Mouse (Mus musculus) c-Kit-positive CD71-positive TER-119-positive erythroid progenitor cells, embryonic 14.5 days (primary cell): Measurements from ENCODE around the gene Optc.

Experiments used
- DNase-seq: peaks from one replicate; pipeline ENCODE4 v3.0.0-alpha.2; 2013; ENCODE audit warnings: low spot score

The Optc gene

DNA sequence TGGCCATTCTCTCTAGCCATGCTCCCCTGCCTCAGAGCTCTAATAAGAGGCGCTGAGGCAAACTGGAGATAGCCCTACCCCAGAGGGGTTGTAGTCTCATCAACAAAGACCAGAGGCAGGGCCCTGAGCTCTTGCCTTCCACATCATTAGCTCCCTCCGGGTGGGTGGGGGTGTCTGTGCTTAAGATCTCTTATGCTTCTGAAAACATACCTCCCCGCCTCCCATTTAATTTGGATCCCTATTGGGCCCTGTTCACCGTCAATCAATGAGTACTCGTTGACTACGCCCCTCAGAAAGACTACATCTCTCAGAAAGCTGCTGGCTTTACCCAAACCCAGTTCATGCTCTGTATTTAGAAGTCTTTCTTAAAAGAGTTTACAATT is 10.3 kb upstream of the Optc start:
- no peak for DNase-seq

DNA sequence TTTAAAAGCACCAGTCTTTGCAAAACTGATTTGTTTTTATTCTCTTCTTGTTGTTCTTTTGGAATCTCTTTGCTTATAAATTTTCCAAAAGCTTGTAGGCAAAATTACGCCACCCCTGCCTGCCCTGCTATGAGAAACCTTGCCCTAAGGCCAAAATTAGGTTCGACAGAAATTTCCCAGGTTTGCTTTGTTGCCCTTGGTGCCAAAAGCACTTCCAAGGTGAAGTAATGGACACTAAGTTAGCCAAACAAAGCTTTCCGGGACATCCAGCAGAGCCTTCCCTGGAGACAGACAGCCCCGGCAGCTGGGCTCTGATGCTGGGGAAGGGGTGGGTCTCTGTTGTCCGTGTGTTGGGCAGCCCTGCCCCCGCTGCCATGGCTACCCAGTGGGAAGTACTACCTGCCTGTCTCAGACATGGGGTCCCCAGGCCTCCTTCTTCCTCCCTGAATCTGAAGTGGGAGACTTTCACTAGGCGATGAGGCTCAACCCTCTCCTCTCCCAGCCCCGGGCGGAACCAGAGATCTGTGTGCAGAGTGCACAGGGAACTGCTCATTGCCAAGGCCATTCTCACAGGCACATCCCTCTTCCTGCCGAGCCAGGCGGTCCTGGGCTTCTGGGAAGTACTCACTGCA is 9.8 kb upstream of the Optc start:
- no peak for DNase-seq

DNA sequence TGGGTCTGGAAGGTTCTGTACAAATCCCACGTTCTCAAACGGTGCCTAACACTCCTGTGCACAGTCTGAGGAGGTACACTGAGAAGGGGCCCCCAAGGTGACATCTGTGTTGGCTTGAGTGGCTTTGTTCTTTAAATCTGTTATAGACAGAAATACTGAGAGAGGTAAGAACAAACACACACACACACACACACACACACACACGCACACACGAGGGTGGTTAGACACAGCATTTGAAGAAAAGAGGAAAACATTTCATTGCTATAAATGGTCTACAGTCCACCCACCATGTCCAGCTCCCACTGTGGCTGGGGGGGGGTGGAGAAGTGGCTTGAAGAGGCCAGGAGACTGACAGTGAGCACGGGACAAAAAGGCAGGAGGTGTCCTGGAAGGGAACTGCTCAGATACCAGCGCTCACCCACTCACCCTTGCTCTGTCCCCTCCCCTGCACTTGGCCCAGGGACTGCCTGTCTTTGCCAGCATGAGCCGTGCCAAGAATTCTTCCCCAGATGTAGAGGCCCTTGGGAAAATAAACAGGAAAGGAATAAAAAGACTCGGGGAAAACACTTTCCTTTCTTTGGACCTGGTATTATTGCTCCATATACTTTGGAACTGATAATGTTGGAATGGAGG is 8.0 kb upstream of the Optc start:
- no peak for DNase-seq

- DNase-seq: no peak
Observed at GRCm38 (mm10) chr1:133915115-133915514, 7.3 kb upstream of the Optc start.

DNA sequence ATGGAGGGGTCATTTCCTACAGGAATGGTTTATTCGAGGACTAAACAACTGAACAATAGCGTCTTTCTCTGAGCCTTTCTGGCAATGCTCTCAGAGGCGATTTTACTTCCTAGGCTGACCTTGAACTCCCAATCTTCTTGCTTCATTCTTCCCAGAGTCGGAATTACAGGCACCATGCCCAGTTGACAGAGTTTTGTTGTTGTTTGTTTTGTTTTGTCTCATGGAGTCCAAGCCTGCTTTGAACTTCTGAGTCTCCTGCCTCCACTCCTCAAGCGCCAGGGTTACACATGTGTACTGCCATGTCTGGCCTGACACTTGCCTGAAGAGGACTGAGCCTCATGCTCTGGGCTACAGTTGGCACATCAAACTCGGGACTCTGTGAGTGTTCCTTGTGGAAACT is 5.2 kb upstream of the Optc start:
- DNase-seq: no peak

- DNase-seq: peak; percentile 69
Observed at GRCm38 (mm10) chr1:133911456-133911855, 3.7 kb upstream of the Optc start.

GRCm38 (mm10) chr1:133911008-133911407 is 3.2 kb upstream of the Optc start:
- DNase-seq: no peak

DNA sequence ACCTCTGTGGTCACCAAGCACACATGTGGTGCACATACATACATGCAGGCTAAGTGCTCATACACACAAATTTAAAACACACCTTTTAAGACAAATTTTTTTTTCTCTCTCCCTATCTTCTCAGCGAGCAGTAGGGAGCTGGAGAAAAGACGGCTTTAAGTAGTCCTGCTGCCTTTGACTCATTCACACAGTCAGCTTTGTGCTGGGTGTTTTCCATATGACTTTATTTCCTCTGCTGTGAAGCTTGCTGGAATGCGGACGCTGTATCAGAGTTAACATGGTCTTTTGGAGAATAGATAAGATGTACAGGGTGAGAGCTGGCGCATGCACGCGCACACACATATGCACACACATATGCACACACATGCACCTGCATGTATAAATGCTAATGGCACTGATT is 2.3 kb upstream of the Optc start:
- no peak for DNase-seq

- no peak for DNase-seq
Observed at GRCm38 (mm10) chr1:133908659-133909575, 1.1 kb upstream of the Optc start.

DNA sequence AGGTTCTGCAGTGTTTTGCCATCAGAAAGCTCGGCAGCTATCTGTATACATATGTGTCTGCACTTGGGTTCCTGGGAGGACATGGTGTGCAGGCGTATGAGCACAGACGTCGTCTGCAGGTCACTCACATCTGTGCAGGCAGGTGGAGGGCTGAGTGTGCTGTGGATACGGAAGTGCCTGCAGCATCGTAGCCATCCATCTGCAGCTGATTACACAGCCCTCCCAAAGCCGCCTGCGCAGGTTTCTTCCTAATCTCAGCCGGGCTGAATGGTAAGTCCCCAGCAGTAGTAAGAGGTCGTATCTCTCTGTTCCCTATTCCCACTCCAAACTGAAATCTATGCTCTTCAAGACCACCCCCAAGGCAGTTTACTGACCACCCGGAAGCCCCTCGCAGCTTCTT is 1.4 kb downstream of the Optc start:
- no peak for DNase-seq

- no peak for DNase-seq
Observed at GRCm38 (mm10) chr1:133900825-133901224, 7.0 kb downstream of the Optc start.

GRCm38 (mm10) chr1:133899043-133899542 is 8.7 kb downstream of the Optc start:
- DNase-seq: no peak

DNA sequence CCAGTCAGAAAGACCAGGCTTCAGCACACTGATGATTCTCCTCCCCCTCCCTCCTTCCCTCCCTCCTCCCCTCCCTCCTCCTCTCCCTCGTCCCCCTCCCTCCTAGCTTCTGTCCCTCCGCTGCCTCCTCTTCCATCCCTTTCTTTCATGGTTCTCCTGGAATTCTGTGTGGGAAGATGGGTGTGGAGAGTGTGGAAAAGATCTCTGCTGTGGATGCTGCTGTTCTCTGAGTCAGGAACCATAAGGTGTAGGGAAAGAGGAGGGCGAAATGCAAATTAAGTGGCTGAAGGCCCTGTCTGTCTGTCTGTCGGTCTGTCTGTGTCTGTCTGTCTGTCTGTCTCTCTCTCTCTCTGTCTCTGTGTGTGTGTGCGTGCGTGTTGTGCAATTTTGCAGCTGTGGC is 10.5 kb downstream of the Optc start:
- DNase-seq: no peak

DNA sequence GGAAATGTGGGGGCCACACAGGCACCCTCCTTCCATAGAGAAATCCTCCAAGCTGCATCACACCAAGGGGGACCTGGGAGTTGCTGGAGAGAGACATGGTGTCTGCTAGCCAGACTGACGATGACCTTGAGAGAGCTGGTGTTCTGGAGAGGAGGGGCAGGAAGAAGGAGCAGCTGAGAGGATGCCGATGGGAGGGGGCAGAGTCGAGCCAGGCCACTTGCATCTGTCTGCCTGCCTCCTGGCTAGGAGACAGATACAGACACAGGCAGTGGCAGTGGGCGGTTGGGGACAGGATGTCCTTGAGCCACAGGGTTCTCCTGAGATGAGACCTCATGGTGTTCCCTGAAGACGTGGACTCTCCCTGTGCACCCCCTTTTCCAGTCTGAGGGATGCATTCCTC is 16.3 kb downstream of the Optc start:
- DNase-seq: no peak

GRCm38 (mm10) chr1:133889949-133890598 is 17.7 kb downstream of the Optc start:
- no peak for DNase-seq

GRCm38 (mm10) chr1:133887538-133888250 is 20.1 kb downstream of the Optc start:
- DNase-seq: peak; percentile 52

DNA sequence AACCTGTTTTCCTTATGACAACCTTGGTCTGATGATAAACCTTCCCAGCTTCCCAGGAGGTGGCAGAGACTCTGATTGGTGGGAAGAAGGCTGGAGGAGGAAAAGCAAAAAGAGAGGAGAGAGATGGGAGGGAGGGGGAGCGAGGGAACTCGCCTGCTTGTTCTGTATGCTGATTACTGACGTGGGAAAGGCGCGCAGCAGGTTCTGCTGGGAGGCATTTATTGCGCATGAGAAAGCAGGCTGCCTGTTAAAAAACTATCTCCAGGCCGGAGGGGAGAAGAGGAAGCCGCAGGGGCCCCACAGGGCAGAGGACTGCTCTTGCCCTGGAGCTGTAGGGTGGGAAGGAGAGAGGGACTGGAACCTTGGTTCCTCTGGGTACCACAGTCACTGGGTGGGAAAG is 20.8 kb downstream of the Optc start:
- DNase-seq: no peak

GRCm38 (mm10) chr1:133886431-133886830 is 21.4 kb downstream of the Optc start:
- no peak for DNase-seq

GRCm38 (mm10) chr1:133885811-133886210 is 22.0 kb downstream of the Optc start:
- no peak for DNase-seq

- DNase-seq: no peak
Observed at GRCm38 (mm10) chr1:133884746-133885145, 23.1 kb downstream of the Optc start.

DNA sequence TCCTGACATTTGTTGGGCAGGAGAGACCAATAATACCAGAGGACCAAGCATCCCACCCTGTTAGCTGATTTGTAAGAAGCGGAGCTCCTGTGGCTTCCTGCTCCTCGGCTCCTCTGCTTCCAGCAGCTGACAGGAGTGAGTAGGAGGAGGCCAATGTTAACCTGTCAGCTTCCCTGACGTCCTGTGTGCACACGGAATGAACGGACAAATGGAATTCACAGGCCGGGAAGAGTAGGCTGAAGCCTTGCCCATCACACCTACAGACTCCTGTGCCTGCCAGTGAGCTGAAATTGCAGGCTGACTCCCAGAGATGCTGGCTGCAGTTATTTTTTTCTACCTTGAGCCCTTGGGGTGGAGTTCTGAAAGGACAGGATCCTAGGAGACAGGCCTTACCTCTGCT is 23.7 kb downstream of the Optc start:
- no peak for DNase-seq
